Mouse (Mus musculus) midbrain, embryonic 14.5 days (tissue): ENCODE data around the gene Akap2. TPM values are rescaled to one million over a fixed set of nuclear protein-coding genes. Genes with fewer than 3 reads are reported as not detected.
A peak's percentile ranks its signal among the peaks of the same experiment; 100 is the strongest.

Source experiments
- ATAC-seq: fragments of 200-750 bp; cut with Nextera tagmentation; 2 replicates; pipeline ENCODE4 v1.8.0; 2017; ENCODE audit warnings: moderate number of reproducible peaks, moderate library complexity; ENCODE audit not compliant: low FRiP score, low TSS enrichment
- DNase-seq: peaks from one replicate; pipeline ENCODE4 v3.0.0-alpha.2; 2015
- H3K27ac ChIP-seq: fragments of 300-500 bp; sonication (generic); replicated peaks from 2 replicates; pipeline ENCODE4 v1.5.1; 2014; ENCODE audit warnings: mild to moderate bottlenecking, low read depth, low read length, moderate library complexity
- H3K27me3 ChIP-seq: fragments of 300-500 bp; sonication (generic); 2 replicates; pipeline ENCODE4 v1.6.1; 2014; ENCODE audit warnings: low read length, control low read depth, mixed read lengths; ENCODE audit not compliant: control insufficient read depth, insufficient read depth
- H3K36me3 ChIP-seq: fragments of 300-500 bp; sonication (generic); 2 replicates; pipeline ENCODE4 v1.6.1; 2014; ENCODE audit warnings: low read length, control low read depth; ENCODE audit not compliant: control insufficient read depth, insufficient read depth
- H3K4me1 ChIP-seq: fragments of 300-500 bp; sonication (generic); 2 replicates; pipeline ENCODE4 v1.6.1; 2014; ENCODE audit warnings: mild to moderate bottlenecking, antibody characterized with exemption, low read length, control low read depth; ENCODE audit not compliant: control insufficient read depth, insufficient read depth
- H3K4me2 ChIP-seq: fragments of 300-500 bp; sonication (generic); 2 replicates; pipeline ENCODE4 v1.6.1; 2014; ENCODE audit warnings: mild to moderate bottlenecking, low read length, moderate library complexity
- H3K4me3 ChIP-seq: fragments of 300-500 bp; sonication (generic); replicated peaks from 2 replicates; pipeline ENCODE4 v1.5.1; 2014; ENCODE audit warnings: low read depth, low read length
- H3K9ac ChIP-seq: fragments of 300-500 bp; sonication (generic); replicated peaks from 2 replicates; pipeline ENCODE4 v1.6.1; 2014; ENCODE audit warnings: mild to moderate bottlenecking, low read length, moderate library complexity
- H3K9me3 ChIP-seq: fragments of 300-500 bp; sonication (generic); 2 replicates; pipeline ENCODE4 v1.6.1; 2016; ENCODE audit warnings: low read length, control low read depth, mixed read lengths; ENCODE audit not compliant: control insufficient read depth
- WGBS: fragments of 180-500 bp; shearing (Covaris S2); extraction: QIAGEN DNeasy Blood & Tissue Kit; methylation state at CpG from one replicate; pipeline ENCODE4 v1.1.7; 2014; 5-methylcytosine and 5-hydroxymethylcytosine counted together
- polyA plus RNA-seq: library from polyadenylated mRNA; unstranded; fragments of >200 nt; fragmentation: Nextera tagmentation; extraction: Ambion mirVana; gene quantifications from 2 replicates; pipeline ENCODE4 v1.2.1, GENCODE M21; 2014

Akap2 gene
- polyA plus RNA-seq, 1 experiment from 2014 or later: 10.6 TPM

DNA sequence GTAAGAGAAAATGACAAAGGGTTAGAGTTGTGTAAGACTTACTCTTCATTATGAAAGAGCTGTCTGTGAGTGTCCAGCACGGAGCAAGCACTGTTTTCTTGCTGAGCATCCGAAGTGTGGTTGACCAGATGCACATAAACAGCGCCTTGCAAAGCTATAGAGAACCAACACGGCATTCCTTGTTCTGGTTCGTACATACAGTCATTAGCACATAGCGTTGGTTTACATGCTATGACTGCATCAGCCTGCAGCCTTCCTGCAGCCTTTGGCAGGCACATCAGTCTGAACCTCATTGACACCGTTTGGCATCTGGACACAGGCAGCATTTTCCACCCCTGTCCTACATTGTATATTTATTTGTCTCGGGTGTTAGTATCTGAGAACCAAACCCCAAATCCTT is 98.7 kb downstream of the Akap2 start:
- H3K36me3 ChIP-seq: no peaks in the 10 kb centered on the region
- WGBS: 92% methylated on average over 8 of the region's 8 CpGs
- H3K9me3 ChIP-seq: no peaks in the 10 kb centered on the region
- H3K4me2 ChIP-seq: no peak overlapping the region
- H3K27me3 ChIP-seq: no peaks in the 10 kb centered on the region
- H3K4me3 ChIP-seq: no peak overlapping the region
- peaks cover 1% of the 10 kb centered on the region; the same call in 1 of the 2 replicates for H3K4me1 ChIP-seq
- DNase-seq (no peak), ATAC-seq (no peak)
- no peak overlapping the region for H3K27ac ChIP-seq
- H3K9ac ChIP-seq: no peak overlapping the region

GRCm38 (mm10) chr4:57820839-57821374 is 103.5 kb downstream of the Akap2 start:
- ATAC-seq (no peak), DNase-seq (no peak)
- Histone ChIP-seq H3K27ac (no peak overlapping the region), H3K4me1 (peaks cover 27% of the 10 kb centered on the region), H3K27me3 (no peaks in the 10 kb centered on the region), H3K9me3 (no peaks in the 10 kb centered on the region), H3K9ac (no peak overlapping the region), H3K4me3 (no peak overlapping the region), H3K36me3 (no peaks in the 10 kb centered on the region), H3K4me2 (no peak overlapping the region)
- 91% methylated on average over 24 of the region's 24 CpGs for WGBS

GRCm38 (mm10) chr4:57821556-57822356 is 104.3 kb downstream of the Akap2 start:
- Histone ChIP-seq H3K9ac (peak overlapping the region; percentile 30; the same call in 1 of the 2 replicates), H3K4me1 (peaks cover 27% of the 10 kb centered on the region), H3K36me3 (no peaks in the 10 kb centered on the region), H3K4me3 (0 out of 2 replicates have a peak overlapping the region, but pooled peaks have one; percentile 1), H3K4me2 (peak overlapping the region; percentile 47), H3K27me3 (no peaks in the 10 kb centered on the region), H3K27ac (peak overlapping the region; percentile 20), H3K9me3 (no peaks in the 10 kb centered on the region)
- peak; percentile 48; the same call in 1 of the 2 replicates for ATAC-seq
- 10% methylated on average over 11 of the region's 11 CpGs for WGBS
- DNase-seq: peak; percentile 67

DNA sequence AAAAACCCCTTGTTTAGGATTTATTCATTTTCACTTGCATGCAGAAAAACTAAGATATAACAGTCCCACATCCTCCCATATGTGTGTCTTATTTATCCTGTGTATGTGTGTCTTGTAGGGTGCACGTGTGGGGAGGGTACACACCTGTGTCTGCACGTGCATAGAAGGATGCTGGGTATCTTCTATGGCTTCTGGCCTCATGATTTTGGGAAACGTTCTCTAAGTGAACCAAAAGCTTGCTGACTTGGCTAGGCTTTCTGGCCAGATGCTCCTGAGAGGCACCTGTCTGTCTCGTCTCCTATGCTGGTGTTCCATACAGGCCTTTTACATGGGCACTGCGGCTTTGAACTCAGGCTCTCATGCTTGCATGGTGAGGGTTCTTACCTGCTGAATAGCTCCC is 105.2 kb downstream of the Akap2 start:
- no peaks in the 10 kb centered on the region for H3K36me3 ChIP-seq
- no peak for DNase-seq
- H3K27ac ChIP-seq: no peak overlapping the region
- no peaks in the 10 kb centered on the region for H3K9me3 ChIP-seq
- no peak overlapping the region for H3K4me3 ChIP-seq
- no peaks in the 10 kb centered on the region for H3K27me3 ChIP-seq
- H3K4me2 ChIP-seq: no peak overlapping the region
- H3K9ac ChIP-seq: no peak overlapping the region
- H3K4me1 ChIP-seq: peaks cover 27% of the 10 kb centered on the region
- WGBS: 87% methylated on average over 5 of the region's 5 CpGs
- ATAC-seq: no peak

- Histone ChIP-seq H3K9ac (no peak overlapping the region), H3K36me3 (no peaks in the 10 kb centered on the region), H3K27me3 (no peaks in the 10 kb centered on the region), H3K9me3 (no peaks in the 10 kb centered on the region), H3K4me2 (no peak overlapping the region), H3K27ac (no peak overlapping the region), H3K4me1 (peaks cover 28% of the 10 kb centered on the region), H3K4me3 (no peak overlapping the region)
- WGBS: 4% methylated on average over 8 of the region's 8 CpGs
- peak; percentile 60 for DNase-seq
- ATAC-seq: peak; percentile 42; the same call in 1 of the 2 replicates
Observed at GRCm38 (mm10) chr4:57824626-57825240, 107.3 kb downstream of the Akap2 start.

DNA sequence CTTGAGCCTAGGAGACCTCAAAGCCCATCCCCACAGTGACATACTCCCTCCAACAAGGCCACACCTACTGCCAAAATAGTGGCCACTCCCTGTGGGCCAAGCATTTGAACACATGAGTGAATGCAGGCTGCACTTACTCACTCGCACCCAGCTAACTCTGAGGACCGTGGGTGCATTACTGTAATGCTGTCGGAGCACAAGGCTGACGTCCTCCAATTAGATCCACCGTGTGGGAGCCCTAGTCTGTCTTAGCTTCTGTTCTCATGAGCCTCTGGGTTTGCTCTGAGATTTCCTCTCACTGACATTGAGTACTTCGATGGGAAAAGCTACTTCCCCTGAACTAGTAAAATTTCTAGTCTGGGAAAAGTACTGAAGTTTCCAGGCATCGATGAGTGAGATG is 108.8 kb downstream of the Akap2 start:
- DNase-seq (no peak), ATAC-seq (no peak)
- Histone ChIP-seq H3K27ac (no peak overlapping the region), H3K4me2 (no peak overlapping the region), H3K9me3 (no peaks in the 10 kb centered on the region), H3K4me3 (no peak overlapping the region), H3K36me3 (no peaks in the 10 kb centered on the region), H3K27me3 (no peaks in the 10 kb centered on the region), H3K4me1 (peaks cover 28% of the 10 kb centered on the region), H3K9ac (no peak overlapping the region)
- WGBS: 82% methylated on average over 7 of the region's 7 CpGs

DNA sequence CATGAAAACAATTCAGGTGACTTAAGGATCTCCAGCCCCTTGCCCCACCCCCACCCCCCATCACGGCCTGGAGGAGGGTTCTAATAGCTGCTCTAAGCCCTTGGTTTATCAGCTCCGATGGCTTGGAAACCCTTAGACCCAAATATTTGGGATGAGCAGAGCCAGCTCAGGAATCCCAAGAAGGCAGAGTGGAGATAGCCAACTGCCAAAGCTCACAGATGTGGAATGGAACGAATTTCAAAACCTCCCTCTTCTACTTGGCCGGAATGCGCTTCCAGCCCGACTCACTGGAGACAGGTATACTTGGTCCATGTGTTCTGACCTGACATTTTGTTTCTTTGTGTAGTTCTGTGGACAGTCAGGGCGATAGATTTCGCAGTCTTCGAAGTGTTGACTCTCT is 111.7 kb downstream of the Akap2 start:
- no peak overlapping the region for H3K9ac ChIP-seq
- DNase-seq: no peak
- peaks cover 13% of the 10 kb centered on the region for H3K4me1 ChIP-seq
- H3K36me3 ChIP-seq: no peaks in the 10 kb centered on the region
- H3K4me3 ChIP-seq: no peak overlapping the region
- no peak for ATAC-seq
- no peaks in the 10 kb centered on the region for H3K9me3 ChIP-seq
- H3K4me2 ChIP-seq: no peak overlapping the region
- no peak overlapping the region for H3K27ac ChIP-seq
- 74% methylated on average over 9 of the region's 9 CpGs for WGBS
- H3K27me3 ChIP-seq: no peaks in the 10 kb centered on the region

- no peaks in the 10 kb centered on the region for H3K36me3 ChIP-seq
Observed at GRCm38 (mm10) chr4:57829740-57830139, 112.3 kb downstream of the Akap2 start.

More at GRCm38 (mm10) chr4:57829740-57830139, 112.3 kb downstream of the Akap2 start:
- ATAC-seq (peak; percentile 57; the same call in 1 of the 2 replicates), DNase-seq (peak; percentile 53)
- H3K4me3 ChIP-seq: no peak overlapping the region
- H3K9me3 ChIP-seq: no peaks in the 10 kb centered on the region
- H3K27ac ChIP-seq: no peak overlapping the region
- no peaks in the 10 kb centered on the region for H3K27me3 ChIP-seq
- H3K4me1 ChIP-seq: peaks cover 7% of the 10 kb centered on the region
- H3K9ac ChIP-seq: no peak overlapping the region
- no peak overlapping the region for H3K4me2 ChIP-seq
- 53% methylated on average over 3 of the region's 3 CpGs for WGBS
